Mouse (Mus musculus) myocyte (in vitro differentiated cells): ENCODE data around the gene Lsm4. TPM values are rescaled to one million over a fixed set of nuclear protein-coding genes. Genes with fewer than 3 reads are reported as not detected.

Experiments used
- H3K27me3 ChIP-seq: one replicate; pipeline ENCODE4 v1.6.1; 2011; ENCODE audit not compliant: control insufficient read depth, insufficient read depth, insufficient read length
- H3K36me3 ChIP-seq: one replicate; pipeline ENCODE4 v1.6.1; 2011; ENCODE audit not compliant: control insufficient read depth, insufficient read depth
- H3K4me2 ChIP-seq: one replicate; pipeline ENCODE4 v1.6.1; 2011; ENCODE audit warnings: low read depth, control low read depth
- H3K4me3 ChIP-seq: one replicate; pipeline ENCODE4 v1.5.1; 2011; ENCODE audit warnings: mild to moderate bottlenecking, control low read depth, moderate library complexity
- H3K79me2 ChIP-seq: one replicate; pipeline ENCODE4 v1.6.1; 2011; ENCODE audit not compliant: control insufficient read depth, insufficient read depth
- H3ac ChIP-seq: one replicate; pipeline ENCODE4 v1.6.1; 2011; ENCODE audit not compliant: control insufficient read depth, insufficient read length
- CEBPB ChIP-seq: IDR thresholded peaks from 2 replicates; pipeline ENCODE4 v1.6.1; 2011; ENCODE audit warnings: mild to moderate bottlenecking, moderate library complexity; ENCODE audit not compliant: poor library complexity, insufficient read depth, severe bottlenecking
- E2F4 ChIP-seq: IDR thresholded peaks from one replicate; pipeline ENCODE4 v1.6.1; 2011; ENCODE audit warnings: mild to moderate bottlenecking, control low read depth, moderate library complexity; ENCODE audit not compliant: insufficient read depth
- MAX ChIP-seq: IDR thresholded peaks from one replicate; pipeline ENCODE4 v1.6.1; 2011; ENCODE audit warnings: low read depth, mild to moderate bottlenecking, control low read depth
- MYOD1 ChIP-seq, 3 experiments: IDR thresholded peaks; one replicate each; pipeline ENCODE4 v1.6.1; 2011; ENCODE audit warnings: control low read depth in 2 of 3, low read depth in 2 of 3, mild to moderate bottlenecking in 2 of 3, moderate library complexity in 1 of 3; ENCODE audit not compliant: insufficient read length in 2 of 3, control insufficient read depth in 1 of 3
- MYOG ChIP-seq, 3 experiments: IDR thresholded peaks; one replicate each; pipeline ENCODE4 v1.6.1; 2011; ENCODE audit warnings: control low read depth in 2 of 3, low read depth in 2 of 3, mild to moderate bottlenecking in 2 of 3; ENCODE audit not compliant: insufficient read length in 2 of 3, control insufficient read depth in 1 of 3, insufficient read depth in 1 of 3
- POLR2A ChIP-seq: IDR thresholded peaks from one replicate; pipeline ENCODE4 v1.6.1; 2011; ENCODE audit warnings: low read depth, mild to moderate bottlenecking, control low read depth, moderate library complexity; ENCODE audit not compliant: insufficient read length
- POLR2AphosphoS2 ChIP-seq: IDR thresholded peaks from one replicate; pipeline ENCODE4 v1.6.1; 2011; ENCODE audit warnings: low read depth, control low read depth; ENCODE audit not compliant: insufficient read length
- REST ChIP-seq: IDR thresholded peaks from one replicate; pipeline ENCODE4 v1.6.1; 2011; ENCODE audit warnings: mild to moderate bottlenecking, control low read depth, moderate library complexity; ENCODE audit not compliant: insufficient read depth, insufficient read length
- SRF ChIP-seq: IDR thresholded peaks from one replicate; pipeline ENCODE4 v1.6.1; 2011; ENCODE audit warnings: low read depth; ENCODE audit not compliant: control insufficient read depth, insufficient read length
- TCF12 ChIP-seq: IDR thresholded peaks from one replicate; pipeline ENCODE4 v1.6.1; 2011; ENCODE audit warnings: mild to moderate bottlenecking, control low read depth; ENCODE audit not compliant: poor library complexity, insufficient read depth, severe bottlenecking
- TCF3 ChIP-seq: IDR thresholded peaks from one replicate; pipeline ENCODE4 v1.6.1; 2011; ENCODE audit warnings: low read depth, control low read depth; ENCODE audit not compliant: insufficient read length
- USF1 ChIP-seq: IDR thresholded peaks from one replicate; pipeline ENCODE4 v1.6.1; 2011; ENCODE audit warnings: low read depth, mild to moderate bottlenecking, control low read depth, moderate library complexity
- polyA plus RNA-seq: library from polyadenylated mRNA; unstranded; fragments of >200 nt; fragmentation: generic; extraction: Trizol; gene quantifications from one replicate; pipeline ENCODE4 v1.2.1, GENCODE M21; 2012; ENCODE audit warnings: missing spikeins

Gene Lsm4
- polyA plus RNA-seq, 1 experiment = 178 TPM

DNA sequence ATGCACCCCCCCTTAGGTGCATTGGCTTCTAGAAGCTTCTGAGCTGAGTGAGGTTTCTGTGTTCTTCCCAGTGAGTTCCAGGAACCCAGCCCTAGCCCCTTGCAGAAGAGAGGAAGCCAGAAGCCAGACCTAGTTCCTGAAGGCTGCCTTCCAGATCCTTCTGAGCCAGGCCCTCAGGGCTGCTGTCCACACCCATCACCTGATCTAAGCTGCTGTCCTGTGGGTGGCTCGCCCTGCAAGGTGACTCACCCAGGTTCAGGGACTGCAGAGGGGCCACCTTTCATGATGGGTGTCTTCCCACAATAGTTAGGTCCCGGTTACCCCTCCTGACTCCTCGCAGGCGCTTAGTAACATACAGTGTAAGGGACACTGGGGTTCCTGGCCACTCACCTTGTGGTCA, 6.4 kb downstream of the Lsm4 start:
- H3ac ChIP-seq = no peak overlapping the region
- TF ChIP-seq TCF3 = no peak
- TF ChIP-seq TCF12 = no peak
- no peak for TF ChIP-seq POLR2A
- no peak for TF ChIP-seq MAX
- TF ChIP-seq MYOD1 (IDR thresholded peaks at IDR 0.05; ENCODE audit: control insufficient read depth in 1 of 3, insufficient read length in 2 of 3, low read depth in 2 of 3) = no peak
- no peak for TF ChIP-seq REST
- TF ChIP-seq CEBPB = no peak
- no peak for TF ChIP-seq MYOG (IDR thresholded peaks at IDR 0.05; ENCODE audit: control insufficient read depth in 1 of 3, insufficient read depth in 1 of 3, insufficient read length in 2 of 3, low read depth in 2 of 3)
- TF ChIP-seq E2F4 = no peak
- no peak for TF ChIP-seq SRF
- no peak for TF ChIP-seq POLR2AphosphoS2
- no peak for TF ChIP-seq USF1
- H3K27me3 ChIP-seq = no peaks in the 10 kb centered on the region
- no peaks in the 10 kb centered on the region for H3K36me3 ChIP-seq
- H3K79me2 ChIP-seq = peaks cover 23% of the 10 kb centered on the region
- H3K4me3 ChIP-seq = no peak overlapping the region
- H3K4me2 ChIP-seq = no peak overlapping the region

GRCm38 (mm10) chr8:70680039-70680438, 7.0 kb downstream of the Lsm4 start:
- H3ac ChIP-seq = no peak overlapping the region
- no peaks in the 10 kb centered on the region for H3K27me3 ChIP-seq
- H3K4me3 ChIP-seq = no peak overlapping the region
- H3K4me2 ChIP-seq = no peak overlapping the region
- TF ChIP-seq USF1 = no peak
- H3K36me3 ChIP-seq = no peaks in the 10 kb centered on the region
- H3K79me2 ChIP-seq = peaks cover 16% of the 10 kb centered on the region

DNA sequence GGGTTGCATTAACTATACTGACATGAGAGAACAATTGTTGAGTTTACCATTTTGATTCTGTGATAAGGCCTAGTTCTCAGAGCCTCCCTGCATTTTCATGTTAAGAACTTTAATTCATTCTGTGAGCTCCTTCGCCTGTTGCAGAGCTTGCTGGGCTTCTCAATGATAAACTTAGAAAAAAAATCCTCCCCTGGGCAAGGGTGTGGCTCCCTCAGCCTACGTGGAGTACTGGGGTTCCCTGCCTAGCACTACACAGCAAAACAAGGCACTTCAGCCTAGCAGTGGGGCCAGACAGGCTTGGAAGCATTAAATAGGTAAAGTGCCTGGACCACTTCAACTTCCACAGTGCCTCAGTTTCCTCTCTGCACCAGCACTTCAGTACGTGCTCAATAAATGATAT, 8.4 kb downstream of the Lsm4 start:
- peak overlapping the region; percentile 61 for H3K4me2 ChIP-seq

DNA sequence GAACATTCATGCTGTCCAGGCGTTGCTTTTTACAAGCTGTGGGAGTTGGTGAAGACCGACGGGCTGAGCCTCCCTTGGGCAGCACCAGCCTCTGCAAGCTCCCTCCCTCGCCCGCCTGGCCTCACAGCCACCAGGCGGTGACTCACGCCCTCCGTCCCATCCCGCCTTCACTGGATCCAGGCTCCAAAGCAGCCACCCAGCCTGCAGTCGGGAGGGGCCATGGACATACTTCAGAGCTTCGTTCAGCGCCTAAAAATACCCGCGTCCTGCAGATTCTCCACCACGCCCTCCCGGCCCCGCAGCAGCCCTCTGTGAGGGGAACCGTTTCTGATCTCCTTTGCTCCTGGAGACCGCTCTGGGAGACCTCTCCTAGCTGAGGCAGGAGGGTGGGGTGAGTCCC, 9.1 kb downstream of the Lsm4 start:
- TF ChIP-seq MAX (no peak), MYOG (IDR thresholded peaks at IDR 0.05; ENCODE audit: control insufficient read depth in 1 of 3, insufficient read depth in 1 of 3, insufficient read length in 2 of 3, low read depth in 2 of 3) (peak in 1 of 3 experiments; percentile 67), POLR2A (peak; percentile 63), E2F4 (peak; percentile 13), POLR2AphosphoS2 (peak; percentile 78), TCF3 (no peak), CEBPB (no peak), TCF12 (no peak), REST (no peak), MYOD1 (IDR thresholded peaks at IDR 0.05; ENCODE audit: control insufficient read depth in 1 of 3, insufficient read length in 2 of 3, low read depth in 2 of 3) (peak in 2 of 3 experiments; percentile 33 to 47), USF1 (no peak), SRF (no peak)
- H3K36me3 ChIP-seq = no peaks in the 10 kb centered on the region
- no peak overlapping the region for H3K4me3 ChIP-seq
- no peaks in the 10 kb centered on the region for H3K27me3 ChIP-seq
- H3ac ChIP-seq = no peak overlapping the region
- H3K79me2 ChIP-seq = no peaks in the 10 kb centered on the region
- peak overlapping the region; percentile 66 for H3K4me2 ChIP-seq

More for the DNA sequence above, 8.4 kb downstream of the Lsm4 start:
- Histone ChIP-seq H3K79me2 (peaks cover 2% of the 10 kb centered on the region), H3K27me3 (no peaks in the 10 kb centered on the region), H3K36me3 (no peaks in the 10 kb centered on the region), H3K4me3 (no peak overlapping the region), H3ac (no peak overlapping the region)
- TF ChIP-seq MAX = no peak
- no peak for TF ChIP-seq USF1
- no peak for TF ChIP-seq MYOG (IDR thresholded peaks at IDR 0.05; ENCODE audit: control insufficient read depth in 1 of 3, insufficient read depth in 1 of 3, insufficient read length in 2 of 3, low read depth in 2 of 3)
- TF ChIP-seq SRF = no peak

GRCm38 (mm10) chr8:70682692-70683091, 9.6 kb downstream of the Lsm4 start:
- H3ac ChIP-seq = no peak overlapping the region
- no peak overlapping the region for H3K4me3 ChIP-seq
- no peaks in the 10 kb centered on the region for H3K36me3 ChIP-seq
- H3K79me2 ChIP-seq = no peaks in the 10 kb centered on the region
- TF ChIP-seq POLR2AphosphoS2 (no peak), MYOG (IDR thresholded peaks at IDR 0.05; ENCODE audit: control insufficient read depth in 1 of 3, insufficient read depth in 1 of 3, insufficient read length in 2 of 3, low read depth in 2 of 3) (peak; percentile 17 to 97 (median 96)), TCF12 (peak; percentile 62), TCF3 (peak; percentile 89), MYOD1 (IDR thresholded peaks at IDR 0.05; ENCODE audit: control insufficient read depth in 1 of 3, insufficient read length in 2 of 3, low read depth in 2 of 3) (peak in 2 of 3 experiments; percentile 93 to 98)
- peak overlapping the region; percentile 66 for H3K4me2 ChIP-seq
- no peaks in the 10 kb centered on the region for H3K27me3 ChIP-seq

GRCm38 (mm10) chr8:70684291-70684690, 11.2 kb downstream of the Lsm4 start:
- Histone ChIP-seq H3K4me2 (no peak overlapping the region), H3K27me3 (no peaks in the 10 kb centered on the region), H3ac (no peak overlapping the region), H3K79me2 (no peaks in the 10 kb centered on the region), H3K4me3 (no peak overlapping the region), H3K36me3 (no peaks in the 10 kb centered on the region)
- no peak for TF ChIP-seq USF1
- TF ChIP-seq E2F4 = no peak
- TF ChIP-seq SRF = no peak
- TF ChIP-seq TCF3 = no peak
- no peak for TF ChIP-seq POLR2A
- TF ChIP-seq MYOD1 (IDR thresholded peaks at IDR 0.05; ENCODE audit: control insufficient read depth in 1 of 3, insufficient read length in 2 of 3, low read depth in 2 of 3) = no peak
- TF ChIP-seq CEBPB = no peak
- no peak for TF ChIP-seq MYOG (IDR thresholded peaks at IDR 0.05; ENCODE audit: control insufficient read depth in 1 of 3, insufficient read depth in 1 of 3, insufficient read length in 2 of 3, low read depth in 2 of 3)
- no peak for TF ChIP-seq REST
- no peak for TF ChIP-seq POLR2AphosphoS2
- no peak for TF ChIP-seq MAX
- TF ChIP-seq TCF12 = no peak
